Comparison of ENCODE assay signal across 18 mouse cellular contexts in genomic region chr6:134718668-134719065, GRCm38 (mm10).
DNase-seq lines count a peak whose midpoint lies in the region; ATAC-seq and TF ChIP-seq lines count a peak whose summit lies in the region.
"Had no signal": no experiment of that assay in that cellular context is flagged by ENCODE, and none has a peak within 500 bp of the region (broad histone marks: within the 10 kb centered on the region; RNA-seq: fewer than 3 reads in every experiment).

No protein-coding gene starts in this region.

- H3K4me3 ChIP-seq in heart, embryonic 10.5 days, result no peak overlapping the region
- H3K4me3 ChIP-seq in heart, adult 2 months, result no peak overlapping the region
- H3K4me3 ChIP-seq in kidney, adult 2 months (ENCODE audit: insufficient read depth, low read depth, low read length), result no peak overlapping the region
- H3K4me3 ChIP-seq: forebrain, embryonic 10.5 days; gastrocnemius, adult 2 months; heart, embryonic 13.5 days; hindbrain, embryonic 13.5 days; left cerebral cortex, adult 2 months; limb, embryonic 10.5 days; liver, embryonic 12.5 days had no signal

- no peaks in the 10 kb centered on the region for H3K9me3 ChIP-seq in heart, embryonic 10.5 days
- H3K9me3 ChIP-seq: forebrain, embryonic 10.5 days; heart, embryonic 13.5 days; hindbrain, embryonic 13.5 days; limb, embryonic 10.5 days; liver, embryonic 12.5 days had no signal

- no peaks in the 10 kb centered on the region; the same call in 1 of the 2 replicates for H3K79me2 ChIP-seq in heart, adult 2 months (replicated peaks; ENCODE audit: control insufficient read depth, insufficient read depth, low read length)

- no peak for TF ChIP-seq POLR2A in heart, adult 2 months (IDR thresholded peaks at IDR 0.05; ENCODE audit: insufficient read depth, low read depth, low read length)
- no peak for TF ChIP-seq POLR2A in kidney, adult 2 months (IDR thresholded peaks at IDR 0.05; ENCODE audit: low read depth, low read length)

- WGBS in heart, embryonic 10.5 days, result 90% methylated on average over 11 of the region's 11 CpGs
- WGBS in heart, adult 2 months, result 84% methylated on average over 11 of the region's 11 CpGs
- 68% methylated on average over 11 of the region's 11 CpGs for WGBS in kidney, adult 2 months

- H3K9ac ChIP-seq in heart, adult 2 months (ENCODE audit: low read depth, low read length), result no peak overlapping the region
- H3K9ac ChIP-seq: heart, embryonic 13.5 days; hindbrain, embryonic 13.5 days; liver, embryonic 12.5 days had no signal

- no peaks in the 10 kb centered on the region for H3K27me3 ChIP-seq in heart, embryonic 10.5 days (ENCODE audit: insufficient read depth, poor library complexity, severe bottlenecking)
- no peaks in the 10 kb centered on the region for H3K27me3 ChIP-seq in heart, adult 2 months (ENCODE audit: control insufficient read depth, insufficient read depth, low read length)
- no peaks in the 10 kb centered on the region for H3K27me3 ChIP-seq in kidney, adult 2 months (replicated peaks; ENCODE audit: control insufficient read depth, insufficient read depth, low read length)
- H3K27me3 ChIP-seq: heart, embryonic 13.5 days; hindbrain, embryonic 13.5 days; liver, embryonic 12.5 days had no signal

- peak; percentile 69 for DNase-seq in heart, embryonic 10.5 days (ENCODE audit: low spot score)
- no peak for DNase-seq in heart, adult 2 months
- DNase-seq in adrenal gland, postnatal 25 days, result peak; percentile 25
- DNase-seq in kidney, adult 2 months, result peak; percentile 83
- peak; percentile 60 to 84 for DNase-seq in kidney, postnatal 25 days
- no peak for DNase-seq in spleen, postnatal 14 days (ENCODE audit: low spot score in 2 of 2)
- DNase-seq: cerebellum, adult 2 months; gastrocnemius, adult 2 months; lung, adult 2 months; retina, postnatal 1 day; thymus, postnatal 36 days had no signal

- ATAC-seq in granulocyte monocyte progenitor cell, adult 5-6 weeks (replicated peaks; ENCODE audit: poor library complexity, severe bottlenecking), result no peak
- ATAC-seq: liver, embryonic 12.5 days had no signal

- H3K36me3 ChIP-seq in heart, embryonic 10.5 days, result peaks cover 55% of the 10 kb centered on the region
- peaks cover 3% of the 10 kb centered on the region; the same call in 1 of the 2 replicates for H3K36me3 ChIP-seq in heart, adult 2 months (ENCODE audit: control insufficient read depth, insufficient read depth, low read length)
- H3K36me3 ChIP-seq in kidney, adult 2 months (ENCODE audit: control insufficient read depth, insufficient read depth, low read length), result peaks cover 1% of the 10 kb centered on the region; the same call in 1 of the 2 replicates

- no peak overlapping the region for H3K27ac ChIP-seq in heart, embryonic 10.5 days
- no peak overlapping the region for H3K27ac ChIP-seq in heart, adult 2 months
- peak overlapping the region; percentile 42; the same call in 1 of the 2 replicates for H3K27ac ChIP-seq in kidney, adult 2 months (ENCODE audit: insufficient read depth, low read depth, low read length)
- H3K27ac ChIP-seq: forebrain, embryonic 10.5 days; gastrocnemius, adult 2 months; hindbrain, embryonic 13.5 days; limb, embryonic 10.5 days; liver, embryonic 12.5 days had no signal

- no peak for TF ChIP-seq EP300 in heart, adult 2 months (IDR thresholded peaks at IDR 0.05; ENCODE audit: insufficient read depth, low read depth, low read length)

- H3K4me1 ChIP-seq in heart, embryonic 10.5 days, result peaks cover 34% of the 10 kb centered on the region
- peaks cover 2% of the 10 kb centered on the region for H3K4me1 ChIP-seq in heart, adult 2 months (ENCODE audit: control insufficient read depth, insufficient read depth, low read length)
- H3K4me1 ChIP-seq in kidney, adult 2 months (ENCODE audit: control insufficient read depth, insufficient read depth, low read length), result peaks cover 2% of the 10 kb centered on the region; the same call in 1 of the 2 replicates
- H3K4me1 ChIP-seq: forebrain, embryonic 10.5 days; hindbrain, embryonic 13.5 days; limb, embryonic 10.5 days had no signal

- no peak for TF ChIP-seq CTCF in heart, adult 2 months (IDR thresholded peaks at IDR 0.05)
- no peak for TF ChIP-seq CTCF in kidney, adult 2 months (conservative IDR thresholded peaks at IDR 0.05; ENCODE audit: insufficient read depth, insufficient read length, low read depth, low read length)

- intact Hi-C loops in heart, adult 2 months (cut with DNase I), result no loop called here

Comparison
In these comparisons a context has a peak if more than half of its experiments do, and no peak if none do; other contexts are left out.
1. DNase-seq: peak in heart, embryonic 10.5 days (single experiment), adrenal gland, postnatal 25 days (single experiment), kidney, adult 2 months (single experiment) and kidney, postnatal 25 days (2 of 2); none in heart, adult 2 months (0 of 2) and spleen, postnatal 14 days (0 of 2).